Mouse (Mus musculus) T-helper 1 cell (primary cell): ENCODE results near the gene Reps1.
"Not testable (repeated sequence)": the region's sequence is repeated elsewhere in the genome, so short reads cannot be mapped to it uniquely, and the experiment has no call there.

Experiments
- in situ Hi-C: fragments of 300-600 bp; cut with MboI, MseI; formaldehyde crosslinking; loops from one replicate; pipeline ENCODE4 v1.15.1; 2025; ENCODE audit warnings: high pct_unique_total_duplicates

Gene Reps1

DNA sequence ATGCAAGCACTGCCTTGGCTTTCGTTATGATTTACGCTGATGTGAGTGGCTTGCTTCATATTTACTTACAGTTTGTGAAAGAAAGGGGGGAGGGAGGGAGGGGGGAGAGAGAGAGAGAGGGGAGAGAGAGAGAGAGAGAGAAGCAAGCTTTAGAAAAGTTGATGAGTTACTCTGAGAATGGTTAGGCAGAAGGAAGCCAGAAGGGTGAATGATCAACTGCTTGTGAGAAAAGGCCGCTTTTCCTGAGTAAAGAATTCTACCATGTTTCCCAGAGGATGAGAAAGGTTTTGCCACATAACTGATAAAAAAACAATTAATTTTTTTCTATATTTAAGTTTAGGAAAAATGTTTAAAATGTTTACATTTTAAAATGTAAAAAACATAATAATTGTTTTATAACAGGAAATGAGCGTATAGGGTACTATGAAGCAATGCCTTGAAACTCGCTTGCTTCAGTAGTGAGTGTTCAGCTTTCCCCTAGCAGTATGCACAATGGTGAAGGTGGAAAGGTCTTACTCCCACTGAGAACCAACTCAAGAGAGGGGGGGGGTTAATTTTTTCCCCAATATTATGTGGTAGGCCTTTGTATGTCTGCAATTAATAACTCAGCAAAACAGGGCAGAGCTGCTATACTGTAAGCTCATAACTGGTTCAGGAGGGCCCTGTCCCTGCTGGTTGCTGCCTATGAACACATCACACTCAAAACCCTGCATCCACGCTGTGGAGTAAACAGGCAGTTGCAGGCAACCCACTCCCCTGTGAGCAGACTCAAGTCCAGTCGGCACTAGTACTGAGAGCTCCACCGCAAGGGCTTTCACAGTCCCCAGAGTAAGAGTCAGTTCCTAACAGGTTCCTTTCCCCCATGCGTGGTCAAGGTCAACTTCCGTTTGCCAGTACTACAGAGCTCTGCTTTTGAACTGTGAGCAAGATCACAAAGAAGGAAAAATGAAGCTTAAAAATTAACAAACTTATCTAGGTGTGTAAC lies 76.3 kb downstream of the Reps1 start:
- in situ Hi-C loops, result no loop called here

DNA sequence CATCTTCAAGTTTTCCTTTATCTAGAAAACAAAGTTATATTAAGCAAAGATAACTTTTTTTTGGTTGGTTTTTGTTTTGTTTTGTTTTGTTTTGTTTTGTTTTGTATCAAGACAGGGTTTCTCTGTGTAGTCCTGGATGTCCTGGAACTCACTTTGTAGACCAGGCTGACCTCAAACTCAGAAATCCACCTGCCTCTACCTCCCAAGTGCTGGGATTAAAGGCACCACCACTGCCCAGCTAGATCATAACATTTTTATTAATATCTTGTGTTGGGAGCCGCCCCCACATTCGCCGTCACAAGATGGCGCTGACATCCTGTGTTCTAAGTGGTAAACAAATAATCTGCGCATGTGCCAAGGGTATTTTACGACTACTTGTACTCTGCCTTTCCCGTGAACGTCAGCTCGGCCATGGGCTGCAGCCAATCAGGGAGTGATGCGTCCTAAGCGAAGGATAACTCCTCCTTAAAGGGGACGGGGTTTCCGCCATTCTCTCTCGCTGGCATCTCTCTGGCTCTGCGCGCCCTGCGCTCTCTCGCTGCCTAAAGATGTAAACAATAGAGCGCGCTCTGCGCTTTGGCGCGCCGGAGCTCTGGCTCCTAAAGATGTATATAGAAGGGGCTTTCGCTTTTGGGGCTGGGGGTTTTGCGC lies 83.3 kb downstream of the Reps1 start:
- in situ Hi-C loops, result not testable (repeated sequence)

DNA sequence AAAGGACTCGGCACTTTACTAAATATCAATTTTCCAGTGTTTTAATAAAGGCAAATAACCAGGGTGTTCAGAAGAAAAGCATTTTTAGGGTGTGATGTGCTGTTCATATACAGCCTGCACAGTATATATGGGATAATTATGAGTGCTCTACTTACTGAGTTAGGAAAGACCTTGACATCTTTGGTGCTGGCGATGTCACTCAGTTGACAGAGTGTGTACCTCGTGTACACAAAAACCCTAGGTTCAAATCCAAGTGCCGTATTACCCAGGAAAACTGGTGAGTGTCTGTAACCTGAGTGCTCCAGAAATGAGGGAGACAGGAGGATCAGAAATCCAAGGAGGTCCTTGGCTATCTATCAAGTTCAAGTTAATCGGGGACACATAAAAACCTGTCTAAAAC lies 84.0 kb downstream of the Reps1 start:
- in situ Hi-C loops, result loop anchor here (5.0 kb wide), 1 partner anchor 52 kb away; no protein-coding TSS in a partner anchor

DNA sequence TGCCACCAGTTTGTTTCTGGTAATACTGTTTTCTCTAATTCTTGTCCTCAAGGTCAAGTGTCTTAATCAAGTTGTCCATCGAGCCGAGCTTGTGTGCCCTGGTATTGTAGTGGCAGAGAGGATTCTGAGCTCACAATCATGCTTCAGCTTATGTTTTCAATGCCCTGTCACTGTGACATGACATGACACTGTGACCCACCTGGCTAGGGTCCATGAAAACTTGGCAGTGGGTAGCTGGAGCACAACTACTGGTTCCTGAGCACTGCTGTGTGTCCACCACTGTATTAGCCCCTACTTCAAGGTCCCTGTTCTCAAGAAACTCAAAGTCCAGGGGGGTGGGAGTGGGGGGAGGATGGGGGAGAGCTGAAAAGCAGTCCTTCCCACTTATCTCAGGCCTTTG lies 85.7 kb downstream of the Reps1 start:
- in situ Hi-C loops, result loop anchor here (5.0 kb wide), 1 partner anchor 54 kb away; no protein-coding TSS in a partner anchor

DNA sequence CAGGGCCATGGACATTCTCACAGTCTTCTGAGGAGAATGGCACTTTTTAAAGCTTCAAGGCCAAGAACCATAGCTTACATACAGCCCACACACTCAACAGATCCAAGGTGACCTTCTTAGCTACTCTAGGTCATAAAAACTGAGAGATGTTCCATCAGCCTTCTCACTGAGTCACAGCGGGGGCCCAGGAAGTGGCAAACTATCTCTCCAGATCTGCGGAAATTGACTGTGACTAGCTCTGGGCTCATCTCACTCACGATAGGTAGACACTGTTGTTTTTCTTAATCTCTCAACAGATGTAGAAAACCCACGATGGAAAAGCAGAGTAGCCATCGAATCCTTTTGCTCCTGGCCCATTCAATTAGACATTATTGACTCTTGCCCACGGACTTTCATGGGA lies 86.6 kb downstream of the Reps1 start:
- in situ Hi-C loops, result loop anchor here (5.0 kb wide), 1 partner anchor 55 kb away; no protein-coding TSS in a partner anchor

DNA sequence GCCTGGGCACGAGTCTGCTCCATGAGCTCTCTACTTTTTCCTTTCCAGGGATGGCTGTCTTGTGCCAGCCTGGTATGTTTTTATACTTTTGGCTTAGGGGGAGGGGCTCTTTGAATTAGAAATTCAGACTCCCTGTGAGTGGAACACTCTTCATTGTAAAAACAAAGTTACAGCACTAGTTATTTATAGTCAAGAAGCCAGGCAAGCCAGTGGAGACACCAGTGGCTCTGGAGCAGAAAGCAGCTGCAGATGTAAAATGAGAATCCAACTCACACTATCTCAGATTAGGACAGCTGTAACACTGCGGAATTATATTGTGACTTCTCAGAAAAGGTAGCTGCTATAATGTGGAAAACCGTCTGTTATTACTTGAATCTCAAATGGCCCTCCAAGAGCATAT lies 91.6 kb downstream of the Reps1 start:
- in situ Hi-C loops, result no loop called here

DNA sequence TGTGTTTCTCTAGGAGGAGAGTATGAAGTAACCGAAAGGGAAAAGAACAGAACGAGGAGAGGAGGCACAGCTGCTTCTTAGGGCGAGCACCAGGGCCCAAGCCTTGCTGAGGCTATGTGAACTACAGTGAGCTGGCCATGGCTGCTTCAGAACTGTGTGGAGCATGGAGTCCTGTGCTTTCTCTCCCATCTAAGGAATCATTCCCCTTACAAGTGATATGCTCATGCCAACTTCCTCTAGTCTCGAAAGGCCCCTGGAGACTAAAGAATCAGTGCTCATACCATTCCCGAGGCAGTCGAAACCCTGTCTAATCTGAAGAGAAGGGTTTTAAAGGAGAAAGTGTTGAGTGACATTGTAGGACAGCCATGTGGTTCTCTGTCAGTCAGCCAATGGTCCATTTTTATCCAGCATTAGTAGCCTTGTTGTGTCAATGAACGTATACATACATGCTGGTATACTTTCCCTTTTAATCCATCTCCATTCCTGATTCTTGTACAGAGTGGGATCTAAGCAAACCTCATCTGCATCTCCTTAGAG lies 106.8 kb downstream of the Reps1 start:
- in situ Hi-C loops, result no loop called here
